Mouse (Mus musculus) brain, embryonic 14.5 days (tissue): ENCODE measurements around the gene Arl16.

Experiments used
- CTCF ChIP-seq: fragments of 200-500 bp; IDR thresholded peaks from 2 replicates; pipeline ENCODE4 v1.5.1; 2012; ENCODE audit warnings: inconsistent platforms, mild to moderate bottlenecking, moderate library complexity, borderline replicate concordance; ENCODE audit not compliant: insufficient read depth, insufficient read length; ENCODE audit errors: extremely low read depth
- POLR2A ChIP-seq: fragments of 200-500 bp; IDR thresholded peaks from 2 replicates; pipeline ENCODE4 v1.6.1; 2012; ENCODE audit warnings: mild to moderate bottlenecking, inconsistent platforms, borderline replicate concordance; ENCODE audit not compliant: poor library complexity, insufficient read depth, insufficient read length, severe bottlenecking; ENCODE audit errors: extremely low read depth

DNA sequence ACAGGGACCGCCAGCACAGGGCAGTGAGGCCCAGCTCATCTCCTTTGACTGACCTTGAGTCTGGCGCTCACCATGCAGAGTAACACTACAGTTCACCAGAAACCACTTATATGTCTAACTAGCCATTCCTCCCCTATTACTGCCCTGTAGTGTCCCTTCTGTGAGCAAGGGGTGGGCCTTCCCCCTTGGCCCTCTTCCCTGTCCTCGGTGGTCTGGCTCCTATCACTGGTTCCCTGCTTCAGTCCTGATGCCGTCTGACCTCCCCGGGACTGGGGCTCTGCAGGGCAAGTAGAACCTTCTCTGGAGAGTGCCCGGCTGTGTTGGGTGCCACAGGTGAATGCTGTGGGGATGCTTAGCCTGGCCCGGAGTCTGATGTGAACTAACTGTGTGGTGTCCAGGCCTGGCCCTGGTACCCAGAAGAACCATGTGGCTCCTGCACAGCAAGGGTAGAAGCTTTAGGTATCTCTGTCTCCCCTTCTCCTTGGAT, 16.1 kb upstream of the Arl16 start:
- TF ChIP-seq POLR2A (no peak), CTCF (no peak)
